Mouse (Mus musculus): ENCODE data around the gene Nup188. TPM values are rescaled to one million over a fixed set of nuclear protein-coding genes. Genes with fewer than 3 reads are reported as not detected.

Nup188 gene
- total RNA-seq, 2 experiments from 2014 or later = 10.5 to 13.1 TPM

DNA sequence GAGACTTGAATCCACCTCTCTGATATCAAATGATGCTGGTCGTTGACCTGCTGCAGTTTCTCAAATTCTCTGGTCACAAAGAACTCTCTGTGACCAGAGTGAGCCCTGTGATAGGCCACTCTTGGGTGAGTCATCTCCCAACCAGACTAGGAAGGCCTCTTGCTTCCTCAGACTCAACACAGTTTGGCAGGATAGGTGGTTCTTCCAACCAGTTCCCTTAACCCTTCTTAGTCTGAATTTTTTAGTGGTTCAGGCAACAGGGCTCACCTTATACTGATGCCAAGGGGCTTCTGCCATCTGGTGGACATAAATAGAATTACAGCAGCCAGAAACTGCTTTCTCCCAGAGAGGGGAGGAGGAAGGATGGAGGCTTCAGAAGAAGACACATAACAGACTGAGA lies 16.1 kb upstream of the Nup188 start:
- intact Hi-C loops (cut with DNase I; ENCODE audit: low total_unique reads) = no loop called here

GRCm38 (mm10) chr2:30280743-30281142 lies 5.5 kb upstream of the Nup188 start, which contains the start of gene Gm28038:
Gm28038 (plus strand) TSS chr2:30281043.
- intact Hi-C loops (cut with DNase I; ENCODE audit: low total_unique reads) = no loop called here
- DNase-seq = no peak

More for the DNA sequence above, 16.1 kb upstream of the Nup188 start:
- DNase-seq = peak; percentile 40

DNA sequence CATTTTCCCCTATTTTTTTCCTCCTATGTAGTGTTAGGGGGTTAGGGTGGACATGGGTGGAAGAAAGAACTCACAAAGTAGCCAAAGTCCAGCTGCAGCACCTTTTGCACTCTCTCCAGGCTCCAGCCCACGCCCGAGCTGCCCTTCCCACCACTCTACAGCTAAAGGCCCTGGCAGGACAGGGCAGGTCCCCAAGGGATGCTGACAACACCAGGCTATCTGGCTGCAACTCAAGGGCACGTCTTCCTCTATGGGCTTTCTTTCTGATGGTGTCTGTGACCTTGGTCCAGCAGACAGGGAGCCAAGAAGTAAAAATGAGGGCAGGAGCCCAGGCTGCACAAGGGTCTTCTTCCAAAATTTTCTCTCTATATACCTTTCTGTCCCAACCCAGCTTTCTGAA lies 4.5 kb upstream of the Nup188 start:
- intact Hi-C loops (cut with DNase I; ENCODE audit: low total_unique reads) = no loop called here
- no peak for DNase-seq

- intact Hi-C loops (cut with DNase I; ENCODE audit: low total_unique reads) = no loop called here
- no peak for DNase-seq
Measured at GRCm38 (mm10) chr2:30283193-30283592, 3.0 kb upstream of the Nup188 start.

- intact Hi-C loops (cut with DNase I; ENCODE audit: low total_unique reads) = no loop called here
- no peak for DNase-seq
Measured at GRCm38 (mm10) chr2:30285004-30285403, 1.2 kb upstream of the Nup188 start.

DNA sequence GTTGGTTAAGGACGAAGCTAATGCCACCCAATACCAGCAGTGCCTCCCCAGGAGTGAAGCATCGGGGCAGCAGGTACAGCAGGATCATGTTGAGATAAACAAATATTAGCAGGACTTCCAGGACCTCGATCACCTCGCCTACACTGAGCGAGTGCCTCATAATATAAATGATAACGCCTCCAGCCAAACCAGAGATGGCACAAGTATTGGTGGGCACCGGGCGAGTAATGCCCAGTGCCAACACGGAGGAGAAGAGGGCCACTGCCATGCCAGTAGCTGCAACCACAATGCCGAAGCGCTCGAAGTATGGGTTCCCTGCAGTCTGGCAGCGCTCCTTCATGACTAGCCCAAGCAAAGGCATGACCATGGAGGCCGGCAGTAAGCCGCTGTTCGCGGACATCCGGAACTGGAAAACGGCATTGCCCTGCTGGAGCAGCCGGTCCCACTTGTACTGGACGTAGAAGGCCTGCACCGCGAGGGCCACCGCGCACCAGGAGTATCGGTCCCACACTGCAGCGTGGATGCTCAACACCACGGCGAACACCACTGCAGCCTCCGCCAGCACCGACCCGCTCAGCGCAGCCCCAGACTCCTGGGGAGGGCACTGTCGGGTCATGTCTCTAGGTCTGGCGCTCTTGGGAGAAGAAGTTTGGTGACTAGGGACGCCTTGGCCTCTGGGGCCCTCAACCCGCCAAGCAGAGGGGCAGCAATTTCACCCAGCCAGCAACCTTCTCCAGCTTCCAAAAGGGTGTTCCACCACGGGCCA lies 598 bp upstream of the Nup188 start:
- no peak for DNase-seq
- intact Hi-C loops (cut with DNase I; ENCODE audit: low total_unique reads) = no loop called here

DNA sequence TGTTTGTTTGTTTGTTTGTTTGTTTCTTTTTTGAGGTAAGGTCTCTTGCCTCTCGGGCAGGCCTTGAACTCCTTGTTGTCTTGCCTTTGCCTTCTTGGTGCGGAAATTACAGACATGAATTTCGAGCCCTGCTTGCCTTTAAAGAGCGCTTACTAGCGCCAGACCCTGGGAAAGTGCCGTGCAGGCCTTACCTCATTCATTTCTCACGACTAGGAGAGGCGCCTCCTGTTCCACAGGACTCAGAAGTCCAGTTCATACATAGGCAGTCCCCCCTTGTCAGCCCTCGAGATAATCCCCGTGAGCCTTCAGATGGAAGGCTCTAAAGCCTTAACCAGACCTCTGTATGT lies 803 bp downstream of the Nup188 start:
- intact Hi-C loops (cut with DNase I; ENCODE audit: low total_unique reads) = no loop called here

DNA sequence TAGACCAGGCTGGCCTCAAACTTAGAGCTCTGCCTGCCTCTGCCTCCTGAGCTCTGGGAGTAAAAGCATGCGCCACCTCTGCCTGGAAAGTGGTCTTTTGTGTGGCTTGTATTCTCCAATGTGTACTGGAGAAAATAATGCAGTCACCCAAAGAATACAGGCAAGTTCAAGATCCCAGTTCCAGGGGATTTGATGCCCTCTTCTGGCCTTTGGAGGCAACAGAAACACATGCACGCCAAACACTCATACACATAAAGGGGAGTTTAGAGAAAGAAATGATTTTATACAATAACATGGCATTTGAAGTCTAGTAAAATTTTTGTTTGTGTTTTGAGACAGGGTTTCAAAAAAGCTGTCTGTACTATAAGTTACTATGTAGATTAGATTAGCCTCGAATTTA lies 13.3 kb downstream of the Nup188 start:
- intact Hi-C loops (cut with DNase I; ENCODE audit: low total_unique reads) = no loop called here

More for the DNA sequence above, 803 bp downstream of the Nup188 start:
- no peak for DNase-seq

DNA sequence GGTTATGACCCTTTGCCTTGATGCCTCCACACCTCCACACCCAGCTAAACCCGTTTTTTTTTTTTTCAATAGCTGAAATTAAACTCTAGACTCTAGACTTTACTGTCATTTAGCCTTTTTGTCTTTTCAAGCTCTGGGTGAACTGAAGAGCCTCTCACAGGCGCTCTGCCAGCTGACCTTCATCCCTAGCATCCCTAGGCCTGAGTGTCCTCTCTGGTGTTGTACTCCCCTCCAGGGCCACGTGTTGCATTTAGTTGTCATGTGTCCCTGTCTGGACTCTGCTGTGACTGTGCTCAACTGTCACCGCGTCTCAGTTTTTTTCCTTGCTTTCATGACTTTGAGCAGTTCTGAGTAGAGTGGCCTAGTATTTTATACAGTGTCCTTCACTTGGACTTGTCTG lies 13.8 kb downstream of the Nup188 start:
- no peak for DNase-seq
- intact Hi-C loops (cut with DNase I; ENCODE audit: low total_unique reads) = no loop called here

More for the DNA sequence above, 13.3 kb downstream of the Nup188 start:
- no peak for DNase-seq

- DNase-seq = no peak
- intact Hi-C loops (cut with DNase I; ENCODE audit: low total_unique reads) = no loop called here
Measured at GRCm38 (mm10) chr2:30306087-30306486, 19.9 kb downstream of the Nup188 start.

DNA sequence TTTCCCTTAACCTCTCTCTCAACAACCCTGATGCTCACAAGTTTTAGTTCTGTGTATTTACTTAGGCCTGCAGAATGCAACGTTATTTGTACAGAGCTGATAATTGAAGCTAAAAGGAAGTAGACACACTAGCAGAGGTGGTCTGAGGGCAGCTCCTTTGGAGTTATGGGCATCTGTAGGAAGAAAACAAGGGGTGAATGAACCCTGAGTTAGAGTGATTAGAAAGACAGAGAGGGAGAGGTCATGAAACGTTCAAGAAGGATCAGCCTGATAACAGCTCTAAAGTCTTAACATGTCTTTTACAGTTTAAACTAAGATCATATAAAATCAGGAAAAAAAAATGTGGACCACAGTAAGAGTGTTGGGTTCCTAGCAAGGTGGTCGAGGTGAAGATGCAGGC lies 23.2 kb downstream of the Nup188 start:
- intact Hi-C loops (cut with DNase I; ENCODE audit: low total_unique reads) = no loop called here
- DNase-seq = no peak

DNA sequence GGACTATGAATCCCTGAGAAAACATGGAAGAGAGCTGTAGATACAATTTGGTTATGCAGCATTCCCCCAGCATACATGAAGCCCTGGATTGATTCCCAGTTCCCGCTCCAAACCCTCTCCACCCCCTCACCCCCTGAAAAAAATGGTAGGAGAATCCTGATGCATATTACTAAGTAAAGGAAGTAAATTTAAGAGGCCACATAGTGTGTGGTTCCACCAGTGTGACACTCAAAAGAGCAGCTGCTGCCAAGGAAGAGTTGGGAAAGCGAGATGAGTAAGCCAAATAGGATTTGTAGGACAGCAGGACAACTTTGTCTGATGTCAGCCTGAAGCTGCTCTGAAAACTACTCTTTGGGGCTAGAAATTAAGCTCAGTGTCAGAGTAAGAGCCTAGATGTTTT lies 25.3 kb downstream of the Nup188 start:
- DNase-seq = no peak
- intact Hi-C loops (cut with DNase I; ENCODE audit: low total_unique reads) = no loop called here

DNA sequence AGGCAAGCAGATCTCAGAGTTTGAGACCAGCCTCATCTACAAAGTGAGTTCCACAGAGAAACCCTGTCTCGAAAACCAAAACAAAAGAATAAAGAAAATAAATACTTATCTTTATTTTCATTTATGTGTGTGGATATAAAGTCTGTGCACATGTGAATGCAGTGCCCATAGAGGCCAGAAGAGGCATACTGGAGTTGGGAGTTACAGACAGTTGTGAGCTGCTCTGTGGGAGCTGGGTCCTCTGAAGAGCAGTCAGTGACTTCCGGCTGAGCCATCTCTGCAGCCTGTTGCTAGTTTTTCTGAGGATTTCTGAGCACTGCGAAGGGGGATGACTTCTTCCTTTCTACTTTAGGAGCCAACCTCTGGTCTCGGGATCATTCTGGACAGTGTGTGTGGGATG lies 29.9 kb downstream of the Nup188 start:
- DNase-seq = no peak
- intact Hi-C loops (cut with DNase I; ENCODE audit: low total_unique reads) = no loop called here

- intact Hi-C loops (cut with DNase I; ENCODE audit: low total_unique reads) = no loop called here
- DNase-seq = no peak
Measured at GRCm38 (mm10) chr2:30316955-30317354, 30.8 kb downstream of the Nup188 start.

- intact Hi-C loops (cut with DNase I; ENCODE audit: low total_unique reads) = no loop called here
- no peak for DNase-seq
Measured at GRCm38 (mm10) chr2:30319260-30319659, 33.1 kb downstream of the Nup188 start.

DNA sequence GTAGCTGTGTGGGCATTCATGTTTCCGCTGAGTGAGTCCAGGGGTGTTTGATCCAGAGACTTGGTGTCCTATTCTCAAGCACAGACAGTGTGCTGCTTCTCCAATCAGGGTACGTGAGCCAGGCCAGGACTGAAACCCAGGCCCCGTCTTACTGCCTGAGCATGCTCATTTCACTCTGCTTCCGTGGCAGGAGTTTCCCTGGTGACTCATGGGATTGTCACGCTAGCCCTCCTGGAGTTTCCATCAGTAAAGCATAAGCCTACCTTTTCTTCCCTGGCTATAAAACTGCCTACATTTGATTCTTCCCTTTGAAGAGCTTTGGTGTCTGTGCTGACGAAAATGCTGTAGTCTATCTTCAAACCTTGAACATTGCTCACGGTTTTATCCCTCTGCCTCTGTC lies 36.9 kb downstream of the Nup188 start:
- intact Hi-C loops (cut with DNase I; ENCODE audit: low total_unique reads) = no loop called here
- no peak for DNase-seq

GRCm38 (mm10) chr2:30325296-30325695 lies 39.1 kb downstream of the Nup188 start:
- intact Hi-C loops (cut with DNase I; ENCODE audit: low total_unique reads) = no loop called here
- DNase-seq = no peak

- DNase-seq = no peak
Measured at GRCm38 (mm10) chr2:30327276-30327675, 41.1 kb downstream of the Nup188 start.

GRCm38 (mm10) chr2:30328791-30329190 lies 42.6 kb downstream of the Nup188 start:
- DNase-seq = no peak
- intact Hi-C loops (cut with DNase I; ENCODE audit: low total_unique reads) = no loop called here

More at GRCm38 (mm10) chr2:30327276-30327675, 41.1 kb downstream of the Nup188 start:
- intact Hi-C loops (cut with DNase I; ENCODE audit: low total_unique reads) = no loop called here

- no peak for DNase-seq
- intact Hi-C loops (cut with DNase I; ENCODE audit: low total_unique reads) = no loop called here
Measured at GRCm38 (mm10) chr2:30335324-30335723, 49.1 kb downstream of the Nup188 start.

DNA sequence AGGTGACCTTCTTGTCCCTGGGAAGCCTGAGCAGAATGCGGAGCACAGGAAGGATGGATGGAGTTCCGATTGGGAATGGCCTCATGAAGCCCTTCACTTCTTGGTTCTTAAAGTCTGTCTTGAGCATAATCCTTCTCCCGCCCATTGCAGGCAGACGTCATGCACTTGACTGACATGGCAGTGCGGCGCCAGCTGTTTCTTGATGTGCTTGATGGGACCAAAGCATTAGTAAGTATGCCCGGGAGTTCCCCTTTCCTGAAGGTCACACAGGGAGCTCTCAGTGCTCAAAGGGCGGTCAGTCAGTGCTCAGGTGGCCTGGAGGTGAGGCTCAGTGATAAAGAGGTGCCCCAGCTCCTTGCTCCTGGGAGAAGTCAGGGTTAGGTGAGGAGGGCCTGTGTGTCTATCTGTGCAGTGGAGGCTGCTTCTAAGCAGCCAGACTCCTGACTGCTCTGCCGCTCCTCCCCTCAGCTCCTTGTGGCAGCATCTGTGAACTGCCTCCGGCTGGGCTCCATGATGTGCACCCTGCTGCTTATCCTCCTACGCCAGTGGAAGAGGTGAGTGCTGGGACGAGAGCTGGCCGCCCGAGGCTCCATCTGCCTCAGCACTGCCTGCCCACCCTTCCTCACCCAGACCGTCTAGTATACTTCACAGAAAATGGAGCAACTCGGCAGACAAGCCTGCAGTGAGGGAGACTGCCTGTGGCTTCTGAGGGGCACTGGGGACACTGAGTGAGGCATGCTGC lies 50.1 kb downstream of the Nup188 start:
- intact Hi-C loops (cut with DNase I; ENCODE audit: low total_unique reads) = no loop called here
- no peak for DNase-seq

All from gastrocnemius, postnatal 14 days (tissue).